Mouse (Mus musculus) Patski (cell line): ENCODE data around the gene Tbc1d4. TPM values are rescaled to one million over a fixed set of nuclear protein-coding genes. Genes with fewer than 3 reads are reported as not detected.

Source experiments
- ATAC-seq: fragments of 100-300 bp; one replicate; pipeline ENCODE4 v1.8.0; 2021
- CTCF ChIA-PET: fragments of 350-600 bp; sonication (Branson Sonifier 250); formaldehyde crosslinking; loops from one replicate; lab custom pipeline; 2022; ENCODE audit warnings: inconsistent platforms; lab: Charles Lee
- POLR2A ChIA-PET: fragments of 350-600 bp; sonication (Branson Sonifier 250); formaldehyde crosslinking; loops from one replicate; lab custom pipeline; 2022; ENCODE audit warnings: antibody characterized with exemption, inconsistent platforms; lab: Charles Lee
- DNase-seq: peaks from one replicate; pipeline ENCODE4 v3.0.0-alpha.2; 2011; ENCODE audit warnings: low read depth, low spot score
- H3K27me3 ChIP-seq: fragments of 371-371 bp; one replicate; pipeline ENCODE4 v1.5.1; 2021
- CTCF ChIP-seq: fragments of 100-300 bp; IDR thresholded peaks from one replicate; pipeline ENCODE4 v1.5.1; 2021
- in situ Hi-C: fragments of 300-500 bp; cut with MboI; formaldehyde crosslinking; loops from 3 replicates; pipeline ENCODE4 v1.11.1; 2018; ENCODE audit warnings: low pct_unique_long_range_greater_than_20kb, mixed read lengths
- polyA plus RNA-seq: library from polyadenylated mRNA; unstranded; gene quantifications from one replicate; pipeline ENCODE4 v1.2.3, GENCODE M21; 2021

The Tbc1d4 gene
- polyA plus RNA-seq, 1 experiment from 2014 or later = 11.8 TPM

DNA sequence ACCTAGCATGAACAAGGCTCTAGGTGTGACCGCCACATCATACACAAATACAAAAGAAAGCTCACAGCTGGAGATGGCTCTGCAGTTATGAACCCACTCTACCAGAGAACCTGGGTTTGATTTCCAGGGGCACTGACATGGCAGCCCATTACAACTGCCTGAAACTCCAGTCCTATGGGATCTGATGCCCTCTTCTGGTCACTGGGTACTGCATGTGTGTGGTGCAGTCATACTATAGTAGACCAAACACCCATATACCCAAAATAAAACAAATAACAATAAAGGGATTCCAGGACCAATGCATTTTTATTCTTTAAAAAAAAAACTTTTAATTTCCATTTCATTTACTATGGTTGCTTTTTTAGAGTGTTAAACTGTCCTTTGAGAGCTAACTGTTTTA, 26.8 kb upstream of the Tbc1d4 start:
- ChIA-PET CTCF (interaction anchor here (0.9 to 1.7 kb wide), 5 partner anchors 27 to 125 kb away, joined by 3 to 6 read pairs (median 4); partner anchors contain the start of gene Tbc1d4), POLR2A (interaction anchor here (0.5 to 1.2 kb wide), 2 partner anchors 70 to 125 kb away, joined by 3 to 4 read pairs; no protein-coding TSS in a partner anchor)
- peak; percentile 49 for TF ChIP-seq CTCF
- in situ Hi-C loops = no loop called here
- no peaks in the 10 kb centered on the region for H3K27me3 ChIP-seq
- no peak for DNase-seq
- ATAC-seq = no peak

DNA sequence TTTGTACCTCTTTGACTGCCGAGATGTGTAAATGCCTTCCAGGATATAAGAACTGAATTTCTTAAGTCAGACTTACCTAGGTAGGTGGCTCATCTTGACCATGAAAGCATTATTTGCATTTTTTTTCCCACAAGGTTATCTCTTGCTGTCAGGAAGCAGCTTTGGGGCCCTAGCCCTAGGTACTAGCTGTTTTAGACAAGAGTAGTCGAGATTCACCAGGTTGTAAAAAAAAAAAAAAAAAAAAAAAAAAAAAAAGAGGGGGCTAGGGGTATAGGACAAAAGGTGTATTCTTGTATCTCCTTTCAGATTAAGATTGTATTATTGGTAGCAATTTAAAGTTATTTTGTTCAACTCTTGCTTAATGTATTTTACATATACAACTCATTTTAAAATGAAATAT, 21.6 kb upstream of the Tbc1d4 start:
- CTCF ChIA-PET = no interaction called here
- in situ Hi-C loops = no loop called here
- TF ChIP-seq CTCF = no peak
- no peak for ATAC-seq
- H3K27me3 ChIP-seq = no peaks in the 10 kb centered on the region
- no peak for DNase-seq
- POLR2A ChIA-PET = interaction anchor here (0.7 kb wide), 1 partner anchor 40 kb away, joined by 3 read pairs; no protein-coding TSS in a partner anchor

DNA sequence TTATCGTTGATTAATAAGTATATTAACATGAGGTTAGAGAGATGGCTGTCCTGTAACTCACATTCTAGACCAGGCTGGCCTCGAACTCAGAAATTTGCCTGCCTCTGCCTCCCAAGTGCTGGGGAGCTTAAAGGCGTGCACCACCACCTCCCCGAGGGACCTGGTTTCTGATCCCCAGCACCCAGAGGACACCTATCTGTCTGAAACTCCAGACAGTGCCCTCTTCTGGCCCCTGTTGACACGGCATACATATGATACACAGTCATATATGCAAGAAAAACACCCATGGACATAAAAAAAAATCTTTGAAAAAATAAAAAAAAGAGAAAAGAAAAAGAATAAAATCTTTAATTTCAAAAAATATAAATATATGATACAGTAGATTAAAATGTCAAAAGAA, 8.7 kb upstream of the Tbc1d4 start:
- in situ Hi-C loops = no loop called here
- ATAC-seq (no peak), DNase-seq (no peak)
- POLR2A ChIA-PET = no interaction called here
- CTCF ChIA-PET = interaction anchor here (1.4 kb wide), 1 partner anchor 8 kb away, joined by 4 read pairs; the partner anchor contains the start of gene Tbc1d4
- no peaks in the 10 kb centered on the region for H3K27me3 ChIP-seq
- TF ChIP-seq CTCF = no peak

DNA sequence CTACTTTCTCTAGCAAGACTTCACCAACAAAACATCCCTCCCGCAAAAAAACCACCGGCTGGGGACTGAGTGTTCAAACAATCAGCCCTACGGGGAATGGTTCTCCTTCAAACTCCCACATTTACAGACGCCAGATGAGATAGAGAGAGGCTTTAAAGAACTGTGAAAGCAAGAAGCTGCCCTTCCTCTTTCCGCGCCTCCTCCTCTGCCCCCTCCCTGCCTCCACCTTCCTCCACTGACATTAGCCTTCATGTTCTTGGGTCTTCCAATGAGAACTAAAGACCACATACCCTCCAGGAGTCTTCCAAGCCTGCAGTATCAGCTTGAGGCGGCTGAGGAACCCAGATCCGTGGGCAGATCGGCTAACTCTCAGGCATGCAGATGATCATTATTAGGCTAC, 7.2 kb upstream of the Tbc1d4 start:
- no peak for TF ChIP-seq CTCF
- ATAC-seq (no peak), DNase-seq (no peak)
- POLR2A ChIA-PET = interaction anchor here (0.6 kb wide), 1 partner anchor 12 kb away, joined by 4 read pairs; no protein-coding TSS in a partner anchor
- CTCF ChIA-PET = interaction anchor here (1.2 kb wide), 1 partner anchor 22 kb away, joined by 3 read pairs; no protein-coding TSS in a partner anchor
- H3K27me3 ChIP-seq = no peaks in the 10 kb centered on the region
- in situ Hi-C loops = no loop called here

DNA sequence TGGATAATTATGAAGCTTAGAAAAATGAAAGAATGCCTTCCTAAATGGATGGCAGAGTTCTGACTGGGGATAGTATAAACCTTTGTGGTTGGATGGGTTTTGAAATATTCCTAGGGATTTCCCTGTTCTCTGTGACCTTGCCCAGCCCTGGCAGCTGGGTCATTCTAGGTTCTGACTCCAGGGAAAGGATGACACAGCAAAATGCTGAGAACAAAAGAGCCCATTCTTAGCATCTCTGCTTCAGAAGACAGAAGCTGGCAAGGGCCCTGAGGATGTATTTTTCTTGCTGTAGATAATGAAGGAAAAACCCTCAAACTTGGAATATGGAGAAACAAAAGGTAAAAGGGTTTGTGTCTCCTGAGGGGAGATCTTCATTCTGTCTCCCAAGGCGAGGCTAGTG, 4.2 kb upstream of the Tbc1d4 start:
- ATAC-seq (no peak), DNase-seq (no peak)
- no peaks in the 10 kb centered on the region for H3K27me3 ChIP-seq
- ChIA-PET CTCF (interaction anchor here (0.9 to 1.5 kb wide), 3 partner anchors 10 to 92 kb away, joined by 3 to 4 read pairs (median 3); no protein-coding TSS in a partner anchor), POLR2A (interaction anchor here (0.9 kb wide), 1 partner anchor 10 kb away, joined by 3 read pairs; no protein-coding TSS in a partner anchor)
- TF ChIP-seq CTCF = no peak
- in situ Hi-C loops = no loop called here

DNA sequence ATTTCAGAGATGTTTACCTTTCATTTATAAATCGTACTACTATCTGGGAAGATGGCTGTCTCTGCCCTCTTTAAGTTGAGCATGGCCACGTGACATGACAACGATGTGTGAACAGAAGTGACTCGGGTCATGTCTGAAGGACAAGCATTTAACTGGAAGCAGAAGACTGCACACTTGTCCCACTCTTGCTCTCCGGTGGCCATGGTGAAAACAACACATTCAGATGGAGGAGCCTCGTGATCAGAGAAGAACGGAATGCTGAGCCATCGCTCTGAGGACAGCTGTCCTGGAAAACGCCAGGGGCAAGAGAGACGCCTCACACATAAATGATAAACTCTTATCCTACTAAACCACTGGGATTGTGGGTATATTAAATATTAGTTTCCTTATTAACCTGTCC, 1.7 kb upstream of the Tbc1d4 start:
- in situ Hi-C loops = no loop called here
- POLR2A ChIA-PET = no interaction called here
- DNase-seq (no peak), ATAC-seq (no peak)
- no peaks in the 10 kb centered on the region for H3K27me3 ChIP-seq
- TF ChIP-seq CTCF = no peak
- CTCF ChIA-PET = no interaction called here

DNA sequence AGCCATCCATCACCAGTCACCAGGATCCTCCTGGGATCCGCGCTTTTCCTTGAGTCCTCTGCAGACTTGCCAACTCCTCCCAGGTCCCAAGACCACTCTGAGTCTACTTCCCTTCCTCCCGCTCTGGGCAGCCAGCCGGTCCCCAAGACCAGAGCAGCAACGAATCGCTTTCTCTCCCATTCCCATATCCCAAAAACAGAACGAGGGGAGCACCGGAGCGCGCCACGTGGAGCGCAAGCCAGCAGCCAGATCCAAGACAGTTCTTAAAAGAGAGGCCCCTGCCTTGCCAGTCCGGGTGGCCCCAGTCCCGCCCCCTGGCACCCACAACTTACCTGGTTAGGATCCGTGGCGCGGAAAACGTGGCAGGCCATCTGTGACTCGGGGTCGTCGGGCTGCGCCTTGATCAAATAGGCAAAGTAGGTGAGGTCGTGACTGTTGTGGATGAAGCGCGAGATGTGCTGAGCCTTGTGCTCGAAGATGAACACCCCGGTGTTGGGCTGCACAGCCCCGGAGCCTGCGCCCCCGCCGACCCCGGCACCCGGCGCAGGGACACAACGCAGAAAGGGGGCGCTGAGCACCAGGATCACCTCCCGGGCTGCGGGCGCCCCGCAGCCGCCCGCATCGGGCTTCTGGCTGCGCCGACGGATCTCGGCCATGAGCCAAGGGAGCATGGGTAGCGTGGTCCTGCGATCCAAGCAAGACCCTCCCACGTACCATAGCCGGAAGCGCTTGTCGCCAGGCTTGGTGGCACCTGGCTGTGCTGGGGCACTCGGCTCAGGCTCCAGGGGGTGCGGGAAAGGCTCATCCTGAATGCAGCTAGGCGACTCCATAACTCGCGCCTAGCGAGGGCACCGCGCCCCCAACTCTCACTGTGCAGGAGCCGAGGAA, 1.1 kb downstream of the Tbc1d4 start:
- no peak for DNase-seq
- no peak for TF ChIP-seq CTCF
- ChIA-PET POLR2A (no interaction called here), CTCF (interaction anchor here (1.0 to 1.7 kb wide), 9 partner anchors 28 to 147 kb away, joined by 3 to 17 read pairs (median 5); no protein-coding TSS in a partner anchor)
- H3K27me3 ChIP-seq = no peaks in the 10 kb centered on the region
- in situ Hi-C loops = loop anchor here (5.0 kb wide), 1 partner anchor 91 kb away; no protein-coding TSS in a partner anchor
- ATAC-seq = peak; percentile 17

DNA sequence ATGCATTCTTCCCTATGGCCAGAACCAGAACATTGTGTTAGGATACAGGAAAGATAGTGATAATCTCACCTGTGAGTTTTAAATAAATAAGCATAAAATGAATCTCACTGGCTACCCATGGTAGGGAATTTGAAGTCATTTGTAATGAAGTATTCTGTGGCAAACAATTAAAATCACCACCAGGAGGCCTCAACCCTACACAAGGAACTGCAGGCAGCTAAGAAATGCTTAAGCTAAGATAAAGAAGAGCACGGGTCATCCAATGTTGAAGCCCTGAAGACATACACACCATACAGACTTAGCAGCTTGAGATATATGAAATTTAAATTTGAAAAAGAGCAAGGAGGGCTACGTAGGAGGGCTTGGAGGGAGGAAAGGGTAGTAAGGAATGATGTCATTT, 3.1 kb downstream of the Tbc1d4 start:
- in situ Hi-C loops = loop anchor here (5.0 kb wide), 1 partner anchor 89 kb away; no protein-coding TSS in a partner anchor
- no peak for TF ChIP-seq CTCF
- ChIA-PET POLR2A (no interaction called here), CTCF (no interaction called here)
- no peak for DNase-seq
- H3K27me3 ChIP-seq = no peaks in the 10 kb centered on the region
- ATAC-seq = no peak

DNA sequence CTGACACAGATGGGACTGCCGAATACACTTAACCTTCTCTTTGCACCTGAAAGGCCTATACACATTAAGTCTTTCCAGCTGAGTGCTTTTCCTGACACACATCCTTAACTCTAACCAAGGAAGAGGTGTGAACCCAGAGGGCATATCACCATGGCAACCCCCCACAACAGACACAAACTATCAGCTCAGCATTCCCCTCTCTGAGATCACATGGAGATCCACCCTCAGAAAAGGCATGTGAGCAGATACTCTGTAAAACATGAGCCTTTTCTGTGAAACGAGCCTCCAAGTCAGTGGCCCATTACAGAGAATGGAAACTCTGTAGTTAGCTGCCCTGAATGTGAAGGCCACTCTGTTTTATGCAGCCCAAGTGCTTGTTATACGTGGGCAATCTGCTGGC, 6.1 kb downstream of the Tbc1d4 start:
- TF ChIP-seq CTCF = no peak
- ChIA-PET CTCF (interaction anchor here (0.7 to 2.0 kb wide), 8 partner anchors 9 to 142 kb away, joined by 3 to 5 read pairs (median 4); no protein-coding TSS in a partner anchor), POLR2A (interaction anchor here (0.6 to 0.8 kb wide), 2 partner anchors 11 kb away, joined by 3 read pairs; no protein-coding TSS in a partner anchor)
- no peaks in the 10 kb centered on the region for H3K27me3 ChIP-seq
- peak; percentile 67 for ATAC-seq
- DNase-seq = no peak
- in situ Hi-C loops = no loop called here

DNA sequence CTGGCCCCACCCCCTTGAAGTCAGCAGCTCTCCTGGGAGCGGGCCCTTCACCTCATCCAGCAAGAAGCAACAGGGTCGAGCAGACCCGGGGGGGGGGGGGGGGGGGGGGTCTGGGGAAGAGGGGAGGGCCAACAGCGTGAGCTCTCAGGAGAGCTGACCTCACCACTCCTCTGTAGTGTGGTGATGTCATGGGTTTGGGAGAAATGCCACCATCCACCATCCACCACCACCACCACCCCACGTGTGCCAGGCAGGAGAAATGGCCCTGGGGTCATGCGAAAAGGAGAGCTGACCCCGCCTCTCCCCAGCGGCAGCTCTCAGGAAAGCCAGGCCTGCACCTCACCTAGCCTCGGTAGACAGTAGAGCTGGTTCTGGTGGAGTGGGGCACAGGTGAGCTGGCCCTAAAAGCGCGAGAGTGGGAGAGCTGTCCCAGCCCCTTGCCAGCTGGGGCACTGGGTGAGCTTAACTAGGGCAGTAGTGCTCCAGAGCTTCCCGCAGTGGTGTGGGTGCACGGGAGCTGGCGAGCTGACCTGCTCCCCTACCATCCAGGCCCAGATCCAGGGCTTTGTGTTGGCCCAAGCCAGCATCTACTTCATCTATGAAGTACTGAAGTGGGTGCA, 11.8 kb downstream of the Tbc1d4 start:
- ATAC-seq = no peak
- H3K27me3 ChIP-seq = no peaks in the 10 kb centered on the region
- in situ Hi-C loops = no loop called here
- POLR2A ChIA-PET = interaction anchor here (0.7 kb wide), 1 partner anchor 51 kb away, joined by 3 read pairs; no protein-coding TSS in a partner anchor
- no peak for TF ChIP-seq CTCF
- CTCF ChIA-PET = no interaction called here
- no peak for DNase-seq
